Mouse (Mus musculus): ENCODE data around the gene Fam98b. TPM values are rescaled to one million over a fixed set of nuclear protein-coding genes. Genes with fewer than 3 reads are reported as not detected.

The Fam98b gene
- polyA plus RNA-seq, 1 experiment = 7.2 TPM

DNA sequence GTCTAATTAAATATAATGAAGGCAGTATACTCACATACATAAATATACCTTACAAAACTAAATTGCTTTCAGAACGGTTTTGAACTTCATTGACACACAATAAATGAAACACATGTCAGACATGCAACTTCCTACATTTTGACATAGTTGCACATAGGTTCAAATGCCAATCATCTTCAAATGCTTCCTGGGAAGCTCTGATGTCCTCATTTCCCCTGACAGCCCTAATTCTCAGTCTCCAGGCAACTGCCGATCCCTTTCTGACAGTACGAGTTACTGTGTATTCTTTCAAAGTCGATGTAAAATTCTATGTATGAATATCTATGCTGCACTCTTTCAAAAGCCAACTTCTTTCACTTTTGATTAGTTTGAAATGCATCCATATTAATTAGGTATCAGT, 7.6 kb upstream of the Fam98b start:
- DNase-seq = no peak
- Histone ChIP-seq H3K4me1 (replicated peaks; ENCODE audit: control insufficient read depth, insufficient read depth, low read length) (no peaks in the 10 kb centered on the region), H3K27ac (ENCODE audit: control insufficient read depth, insufficient read depth, low read length) (no peak overlapping the region), H3K4me3 (ENCODE audit: control insufficient read depth, insufficient read depth, low read length) (no peak overlapping the region), H3K27me3 (ENCODE audit: control insufficient read depth, insufficient read depth, low read length) (no peaks in the 10 kb centered on the region), H3K36me3 (ENCODE audit: control insufficient read depth, insufficient read depth, low read length) (no peaks in the 10 kb centered on the region)
- 80% methylated on average over 4 of the region's 4 CpGs for WGBS
- TF ChIP-seq POLR2A (IDR thresholded peaks at IDR 0.05; ENCODE audit: control insufficient read depth, extremely low read depth, insufficient read depth, low read length, poor library complexity) = no peak
- TF ChIP-seq CTCF (IDR thresholded peaks at IDR 0.05; ENCODE audit: borderline replicate concordance, control insufficient read depth, extremely low read depth, insufficient read depth, low read length, poor library complexity) = no peak

DNA sequence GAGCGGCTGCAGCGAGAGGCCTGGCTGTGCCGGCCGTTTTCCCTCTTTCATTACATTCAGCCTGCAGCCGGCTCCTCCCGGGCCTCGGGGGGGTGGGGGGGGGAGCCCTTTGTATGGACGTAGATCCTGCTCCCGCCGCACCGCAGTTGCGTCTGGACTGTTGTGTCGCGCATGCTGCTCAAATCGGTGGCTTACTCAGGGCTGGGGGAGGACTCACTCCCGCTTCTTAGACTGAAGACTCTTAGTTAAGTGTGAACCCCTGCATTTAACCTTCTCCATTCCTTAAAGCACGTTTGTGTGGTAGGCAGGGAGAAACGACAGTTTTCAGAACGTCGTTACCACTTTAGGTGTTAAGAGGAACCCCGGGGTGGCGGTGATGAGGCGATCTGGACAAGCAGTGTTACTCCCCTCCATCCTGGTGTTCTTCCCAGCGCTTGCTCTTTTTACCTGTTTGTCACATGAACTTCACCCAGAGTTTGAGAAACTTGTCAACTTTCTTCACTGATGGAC, 517 bp downstream of the Fam98b start:
- DNase-seq = peak; percentile 23

DNA sequence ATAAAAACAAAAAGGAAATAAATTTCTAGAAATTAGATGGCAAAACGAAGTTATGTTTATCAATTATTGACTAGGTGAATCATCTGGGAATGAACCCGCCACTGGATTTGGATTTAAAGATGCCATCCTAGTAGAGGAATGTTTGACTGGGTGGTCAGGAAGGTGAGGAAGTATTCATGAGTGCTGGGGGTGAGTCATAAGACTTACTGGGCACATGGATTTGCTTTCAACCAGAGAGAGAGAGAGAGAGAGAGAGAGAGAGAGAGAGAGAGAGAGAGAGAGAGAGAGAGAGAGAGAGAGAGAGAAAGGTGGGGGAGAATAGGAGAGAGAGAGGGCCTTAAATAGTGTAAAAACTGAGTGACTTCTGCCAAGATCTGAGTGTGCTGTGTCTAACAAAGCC, 5.9 kb downstream of the Fam98b start:
- Histone ChIP-seq H3K27me3 (ENCODE audit: control insufficient read depth, insufficient read depth, low read length) (no peaks in the 10 kb centered on the region), H3K4me3 (ENCODE audit: control insufficient read depth, insufficient read depth, low read length) (no peak overlapping the region), H3K27ac (ENCODE audit: control insufficient read depth, insufficient read depth, low read length) (no peak overlapping the region), H3K36me3 (ENCODE audit: control insufficient read depth, insufficient read depth, low read length) (peaks cover 16% of the 10 kb centered on the region), H3K4me1 (replicated peaks; ENCODE audit: control insufficient read depth, insufficient read depth, low read length) (peaks cover 1% of the 10 kb centered on the region; the same call in 1 of the 2 replicates)
- 91% methylated on average over 2 of the region's 2 CpGs for WGBS
- TF ChIP-seq CTCF (IDR thresholded peaks at IDR 0.05; ENCODE audit: borderline replicate concordance, control insufficient read depth, extremely low read depth, insufficient read depth, low read length, poor library complexity) (no peak), POLR2A (IDR thresholded peaks at IDR 0.05; ENCODE audit: control insufficient read depth, extremely low read depth, insufficient read depth, low read length, poor library complexity) (no peak)
- no peak for DNase-seq

More for the DNA sequence above, 517 bp downstream of the Fam98b start:
- no peaks in the 10 kb centered on the region for H3K36me3 ChIP-seq (ENCODE audit: control insufficient read depth, insufficient read depth, low read length)
- TF ChIP-seq POLR2A (IDR thresholded peaks at IDR 0.05; ENCODE audit: control insufficient read depth, extremely low read depth, insufficient read depth, low read length, poor library complexity) (no peak), CTCF (IDR thresholded peaks at IDR 0.05; ENCODE audit: borderline replicate concordance, control insufficient read depth, extremely low read depth, insufficient read depth, low read length, poor library complexity) (no peak)
- H3K27me3 ChIP-seq (ENCODE audit: control insufficient read depth, insufficient read depth, low read length) = no peaks in the 10 kb centered on the region
- H3K4me1 ChIP-seq (replicated peaks; ENCODE audit: control insufficient read depth, insufficient read depth, low read length) = peaks cover 4% of the 10 kb centered on the region; the same call in 1 of the 2 replicates
- 1% methylated on average over 24 of the region's 24 CpGs for WGBS
- H3K27ac ChIP-seq (ENCODE audit: control insufficient read depth, insufficient read depth, low read length) = no peak overlapping the region
- peak overlapping the region; percentile 69 for H3K4me3 ChIP-seq (ENCODE audit: control insufficient read depth, insufficient read depth, low read length)

DNA sequence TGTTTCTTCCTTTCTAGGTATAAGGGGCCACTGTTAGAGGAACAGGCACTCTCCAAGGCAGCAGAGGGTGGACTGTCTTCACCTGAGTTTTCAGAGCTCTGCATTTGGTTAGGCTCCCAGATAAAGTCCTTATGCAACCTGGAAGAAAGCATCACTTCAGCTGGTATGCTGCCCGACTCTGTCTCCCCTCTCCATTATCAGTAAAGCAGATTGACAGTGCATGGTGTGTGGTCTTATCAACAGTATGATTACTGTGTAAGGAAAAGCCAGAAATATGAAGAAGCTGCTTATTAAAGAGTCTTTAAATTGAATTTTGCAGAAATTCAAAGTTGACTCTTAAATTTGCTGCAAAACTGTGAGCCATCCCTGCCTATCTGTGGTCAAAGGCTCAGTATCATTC, 8.1 kb downstream of the Fam98b start:
- Histone ChIP-seq H3K27ac (ENCODE audit: control insufficient read depth, insufficient read depth, low read length) (no peak overlapping the region), H3K27me3 (ENCODE audit: control insufficient read depth, insufficient read depth, low read length) (no peaks in the 10 kb centered on the region), H3K4me1 (replicated peaks; ENCODE audit: control insufficient read depth, insufficient read depth, low read length) (no peaks in the 10 kb centered on the region), H3K36me3 (ENCODE audit: control insufficient read depth, insufficient read depth, low read length) (peaks cover 26% of the 10 kb centered on the region), H3K4me3 (ENCODE audit: control insufficient read depth, insufficient read depth, low read length) (no peak overlapping the region)
- WGBS = 97% methylated on average over 1 of the region's 1 CpGs
- DNase-seq = no peak
- no peak for TF ChIP-seq CTCF (IDR thresholded peaks at IDR 0.05; ENCODE audit: borderline replicate concordance, control insufficient read depth, extremely low read depth, insufficient read depth, low read length, poor library complexity)

DNA sequence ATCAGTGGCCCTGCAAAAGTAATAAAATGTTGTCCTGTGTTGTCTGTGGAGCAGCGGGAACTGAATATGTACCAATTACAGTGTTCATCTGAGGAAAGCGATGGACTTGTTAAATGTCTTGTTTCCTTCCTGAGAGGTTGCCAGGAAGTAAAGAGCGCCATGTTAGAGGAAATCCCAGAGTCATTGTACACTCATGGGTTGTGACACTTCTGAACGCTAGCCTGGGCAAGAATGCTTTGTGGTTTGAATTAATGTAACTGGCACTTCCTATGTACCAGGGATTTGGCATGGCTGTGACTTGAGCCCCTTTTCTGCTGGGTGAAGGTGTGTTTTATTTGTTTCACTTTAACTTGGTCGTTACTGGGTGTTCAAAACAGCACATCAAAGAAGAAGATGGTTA, 12.6 kb downstream of the Fam98b start:
- H3K4me3 ChIP-seq (ENCODE audit: control insufficient read depth, insufficient read depth, low read length) = no peak overlapping the region
- H3K4me1 ChIP-seq (replicated peaks; ENCODE audit: control insufficient read depth, insufficient read depth, low read length) = no peaks in the 10 kb centered on the region
- no peak for DNase-seq
- no peak overlapping the region for H3K27ac ChIP-seq (ENCODE audit: control insufficient read depth, insufficient read depth, low read length)
- H3K36me3 ChIP-seq (ENCODE audit: control insufficient read depth, insufficient read depth, low read length) = peaks cover 37% of the 10 kb centered on the region
- TF ChIP-seq CTCF (IDR thresholded peaks at IDR 0.05; ENCODE audit: borderline replicate concordance, control insufficient read depth, extremely low read depth, insufficient read depth, low read length, poor library complexity) = no peak
- TF ChIP-seq POLR2A (IDR thresholded peaks at IDR 0.05; ENCODE audit: control insufficient read depth, extremely low read depth, insufficient read depth, low read length, poor library complexity) = no peak
- 85% methylated on average over 5 of the region's 5 CpGs for WGBS
- H3K27me3 ChIP-seq (ENCODE audit: control insufficient read depth, insufficient read depth, low read length) = no peaks in the 10 kb centered on the region

DNA sequence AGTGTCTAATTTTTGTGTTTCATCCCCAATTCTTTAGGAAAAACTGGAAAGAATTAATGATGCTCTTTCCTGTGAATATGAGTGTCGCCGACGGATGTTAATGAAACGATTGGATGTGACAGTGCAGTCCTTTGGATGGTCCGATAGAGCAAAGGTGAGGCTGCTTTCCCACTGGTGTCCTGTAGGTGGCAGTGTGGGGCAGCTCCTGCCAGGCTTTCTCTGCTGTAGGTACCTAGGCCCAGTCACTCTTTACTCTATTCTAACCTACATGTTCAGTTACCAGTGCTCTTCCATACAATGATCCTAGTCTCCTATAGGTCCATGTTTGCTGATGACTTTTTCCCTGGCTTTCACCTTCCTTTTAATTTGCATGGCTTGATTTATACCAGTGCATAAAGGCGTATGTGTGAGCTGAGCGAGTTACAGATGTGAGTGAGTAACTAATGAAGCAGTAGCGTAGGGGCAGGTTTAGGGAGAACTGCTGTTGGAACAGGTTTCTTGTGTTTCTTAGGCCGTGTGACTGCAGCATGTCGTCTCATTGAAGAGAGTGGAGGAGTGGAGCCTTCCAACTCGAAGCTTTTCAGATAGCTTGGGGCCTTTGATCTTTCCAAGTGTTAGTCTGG, 14.4 kb downstream of the Fam98b start:
- H3K27ac ChIP-seq (ENCODE audit: control insufficient read depth, insufficient read depth, low read length) = no peak overlapping the region
- no peaks in the 10 kb centered on the region for H3K27me3 ChIP-seq (ENCODE audit: control insufficient read depth, insufficient read depth, low read length)
- peak; percentile 85 for DNase-seq
- H3K4me1 ChIP-seq (replicated peaks; ENCODE audit: control insufficient read depth, insufficient read depth, low read length) = no peaks in the 10 kb centered on the region
- no peak for TF ChIP-seq POLR2A (IDR thresholded peaks at IDR 0.05; ENCODE audit: control insufficient read depth, extremely low read depth, insufficient read depth, low read length, poor library complexity)
- peak; percentile 70; the same call in 1 of the 2 replicates for TF ChIP-seq CTCF (IDR thresholded peaks at IDR 0.05; ENCODE audit: borderline replicate concordance, control insufficient read depth, extremely low read depth, insufficient read depth, low read length, poor library complexity)
- H3K36me3 ChIP-seq (ENCODE audit: control insufficient read depth, insufficient read depth, low read length) = peaks cover 41% of the 10 kb centered on the region
- WGBS = 69% methylated on average over 11 of the region's 11 CpGs
- no peak overlapping the region for H3K4me3 ChIP-seq (ENCODE audit: control insufficient read depth, insufficient read depth, low read length)

DNA sequence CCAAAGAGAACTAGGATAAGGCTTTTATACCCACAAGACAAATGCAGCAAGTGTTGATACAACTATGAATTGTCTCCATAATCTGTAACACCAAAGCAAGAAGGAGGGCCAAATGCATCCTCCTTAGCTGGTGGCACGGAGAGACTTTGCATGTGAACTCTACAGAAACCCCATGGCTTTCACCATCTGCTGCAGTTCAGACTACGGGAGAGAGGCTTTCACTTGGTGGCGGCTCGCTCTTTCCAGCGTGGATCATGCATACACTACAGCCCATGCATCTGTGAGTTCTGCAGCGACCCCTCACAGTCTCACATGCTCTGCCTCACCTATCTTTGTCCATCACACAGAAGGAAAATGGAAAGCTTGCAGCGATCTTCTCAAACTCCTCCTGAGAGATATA, 38.8 kb downstream of the Fam98b start:
- no peaks in the 10 kb centered on the region for H3K4me1 ChIP-seq (replicated peaks; ENCODE audit: control insufficient read depth, insufficient read depth, low read length)
- H3K36me3 ChIP-seq (ENCODE audit: control insufficient read depth, insufficient read depth, low read length) = peaks cover 99% of the 10 kb centered on the region
- DNase-seq = no peak
- H3K27ac ChIP-seq (ENCODE audit: control insufficient read depth, insufficient read depth, low read length) = no peak overlapping the region
- TF ChIP-seq POLR2A (IDR thresholded peaks at IDR 0.05; ENCODE audit: control insufficient read depth, extremely low read depth, insufficient read depth, low read length, poor library complexity) = no peak
- H3K4me3 ChIP-seq (ENCODE audit: control insufficient read depth, insufficient read depth, low read length) = no peak overlapping the region
- 97% methylated on average over 7 of the region's 7 CpGs for WGBS
- no peaks in the 10 kb centered on the region for H3K27me3 ChIP-seq (ENCODE audit: control insufficient read depth, insufficient read depth, low read length)

Measured in thymus, adult 2 months (tissue).